8 mouse cellular contexts compared by ENCODE assay signal in the genomic region with DNA sequence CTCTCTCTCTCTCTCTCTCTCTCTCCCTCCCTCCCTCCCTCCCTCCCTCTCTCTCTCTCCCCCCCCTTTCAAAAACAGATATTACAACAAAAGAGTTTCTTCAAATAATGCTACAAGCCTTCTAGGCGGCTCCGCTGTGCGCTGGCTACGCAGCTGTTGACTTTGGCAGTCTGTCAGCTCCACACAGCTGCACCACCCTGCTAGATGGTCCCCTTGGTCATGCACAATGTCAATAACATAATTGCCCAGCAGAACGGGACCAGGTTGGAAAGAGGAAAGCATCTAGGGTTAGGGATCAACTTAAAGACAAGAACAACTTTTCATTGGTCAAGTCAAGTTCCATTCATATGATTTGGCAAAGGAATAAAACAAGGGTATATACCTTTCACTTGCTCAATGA.
DNase-seq lines count a peak whose midpoint lies in the region; ATAC-seq and TF ChIP-seq lines count a peak whose summit lies in the region.

No protein-coding gene starts in this region.

- H3K4me3 ChIP-seq in cortical plate, adult 2 months (ENCODE audit: insufficient read depth, low read length): peak overlapping the region; percentile 46; the same call in 1 of the 2 replicates
- H3K4me3 ChIP-seq in heart, embryonic 15.5 days: peak overlapping the region; percentile 56
- H3K4me3 ChIP-seq in midbrain, embryonic 10.5 days: peak overlapping the region; percentile 66

- TF ChIP-seq POLR2A in cortical plate, adult 2 months (IDR thresholded peaks at IDR 0.05; ENCODE audit: extremely low read depth, insufficient read depth, low read length): no peak

- intact Hi-C loops in gastrocnemius, postnatal 14 days (cut with DNase I; ENCODE audit: low total_unique reads): no loop called here

- peak overlapping the region; percentile 79 for H3K4me2 ChIP-seq in heart, embryonic 15.5 days

- no peaks in the 10 kb centered on the region for H3K9me3 ChIP-seq in heart, embryonic 15.5 days (replicated peaks)
- no peaks in the 10 kb centered on the region for H3K9me3 ChIP-seq in midbrain, embryonic 10.5 days (replicated peaks)

- peak; percentile 40; the same call in 1 of the 2 replicates for ATAC-seq in heart, embryonic 15.5 days (replicated peaks; ENCODE audit: insufficient number of reproducible peaks, insufficient read depth, low FRiP score, low read depth)

- no peak for TF ChIP-seq CTCF in cortical plate, adult 2 months (IDR thresholded peaks at IDR 0.05; ENCODE audit: extremely low read depth, insufficient read depth, low read length)

- WGBS in heart, embryonic 15.5 days: 2% methylated on average over 5 of the region's 5 CpGs
- 10% methylated on average over 5 of the region's 5 CpGs for WGBS in midbrain, embryonic 10.5 days

- no peaks in the 10 kb centered on the region for H3K27me3 ChIP-seq in heart, embryonic 15.5 days
- peaks cover 25% of the 10 kb centered on the region; the same call in 1 of the 2 replicates for H3K27me3 ChIP-seq in midbrain, embryonic 10.5 days (ENCODE audit: low read depth, poor library complexity, severe bottlenecking)

- H3K9ac ChIP-seq in heart, embryonic 15.5 days: no peak overlapping the region

- DNase-seq in gastrocnemius, postnatal 14 days: peak; percentile 16
- DNase-seq in gastrocnemius, adult 8-10 months (ENCODE audit: low spot score in 2 of 2): no peak
- no peak for DNase-seq in midbrain, embryonic 10.5 days (ENCODE audit: low spot score)
- DNase-seq in ovary, postnatal 10 days (ENCODE audit: low spot score): no peak
- DNase-seq in layer of hippocampus, postnatal 14 days (ENCODE audit: low spot score in 2 of 2): no peak
- DNase-seq in thymus, postnatal 0 days (ENCODE audit: low spot score): no peak

- no peaks in the 10 kb centered on the region for H3K36me3 ChIP-seq in heart, embryonic 15.5 days
- H3K36me3 ChIP-seq in midbrain, embryonic 10.5 days: no peaks in the 10 kb centered on the region

- H3K27ac ChIP-seq in cortical plate, adult 2 months (ENCODE audit: insufficient read depth, low read length): no peak overlapping the region
- no peak overlapping the region for H3K27ac ChIP-seq in heart, embryonic 15.5 days
- peak overlapping the region; percentile 85; the same call in 1 of the 2 replicates for H3K27ac ChIP-seq in midbrain, embryonic 10.5 days (replicated peaks)

- peaks cover 2% of the 10 kb centered on the region; the same call in 1 of the 2 replicates for H3K4me1 ChIP-seq in cortical plate, adult 2 months (ENCODE audit: control insufficient read depth, insufficient read depth, low read length)
- peaks cover 12% of the 10 kb centered on the region for H3K4me1 ChIP-seq in heart, embryonic 15.5 days (replicated peaks)
- H3K4me1 ChIP-seq in midbrain, embryonic 10.5 days: peaks cover 22% of the 10 kb centered on the region
